Mouse (Mus musculus) myocyte (in vitro differentiated cells): Measurements from ENCODE around the gene Sumo2.
"Not testable (repeated sequence)": the region's sequence is repeated elsewhere in the genome, so short reads cannot be mapped to it uniquely, and the experiment has no call there.

Experiments
- CEBPB ChIP-seq: IDR thresholded peaks from 2 replicates; pipeline ENCODE4 v1.6.1; 2011; ENCODE audit warnings: mild to moderate bottlenecking, moderate library complexity; ENCODE audit not compliant: poor library complexity, insufficient read depth, severe bottlenecking
- E2F4 ChIP-seq: IDR thresholded peaks from one replicate; pipeline ENCODE4 v1.6.1; 2011; ENCODE audit warnings: mild to moderate bottlenecking, control low read depth, moderate library complexity; ENCODE audit not compliant: insufficient read depth
- MAX ChIP-seq: IDR thresholded peaks from one replicate; pipeline ENCODE4 v1.6.1; 2011; ENCODE audit warnings: low read depth, mild to moderate bottlenecking, control low read depth
- MYOD1 ChIP-seq, 3 experiments: IDR thresholded peaks; one replicate each; pipeline ENCODE4 v1.6.1; 2011; ENCODE audit warnings: control low read depth in 2 of 3, low read depth in 2 of 3, mild to moderate bottlenecking in 2 of 3, moderate library complexity in 1 of 3; ENCODE audit not compliant: insufficient read length in 2 of 3, control insufficient read depth in 1 of 3
- MYOG ChIP-seq, 3 experiments: IDR thresholded peaks; one replicate each; pipeline ENCODE4 v1.6.1; 2011; ENCODE audit warnings: control low read depth in 2 of 3, low read depth in 2 of 3, mild to moderate bottlenecking in 2 of 3; ENCODE audit not compliant: insufficient read length in 2 of 3, control insufficient read depth in 1 of 3, insufficient read depth in 1 of 3
- POLR2A ChIP-seq: IDR thresholded peaks from one replicate; pipeline ENCODE4 v1.6.1; 2011; ENCODE audit warnings: low read depth, mild to moderate bottlenecking, control low read depth, moderate library complexity; ENCODE audit not compliant: insufficient read length
- POLR2AphosphoS2 ChIP-seq: IDR thresholded peaks from one replicate; pipeline ENCODE4 v1.6.1; 2011; ENCODE audit warnings: low read depth, control low read depth; ENCODE audit not compliant: insufficient read length
- REST ChIP-seq: IDR thresholded peaks from one replicate; pipeline ENCODE4 v1.6.1; 2011; ENCODE audit warnings: mild to moderate bottlenecking, control low read depth, moderate library complexity; ENCODE audit not compliant: insufficient read depth, insufficient read length
- SRF ChIP-seq: IDR thresholded peaks from one replicate; pipeline ENCODE4 v1.6.1; 2011; ENCODE audit warnings: low read depth; ENCODE audit not compliant: control insufficient read depth, insufficient read length
- TCF12 ChIP-seq: IDR thresholded peaks from one replicate; pipeline ENCODE4 v1.6.1; 2011; ENCODE audit warnings: mild to moderate bottlenecking, control low read depth; ENCODE audit not compliant: poor library complexity, insufficient read depth, severe bottlenecking
- TCF3 ChIP-seq: IDR thresholded peaks from one replicate; pipeline ENCODE4 v1.6.1; 2011; ENCODE audit warnings: low read depth, control low read depth; ENCODE audit not compliant: insufficient read length
- USF1 ChIP-seq: IDR thresholded peaks from one replicate; pipeline ENCODE4 v1.6.1; 2011; ENCODE audit warnings: low read depth, mild to moderate bottlenecking, control low read depth, moderate library complexity

GRCm38 (mm10) chr11:115477388-115477787 is 58.7 kb downstream of the Sumo2 start:
- not testable (repeated sequence) for TF ChIP-seq USF1; POLR2AphosphoS2; POLR2A; MAX; MYOD1 (IDR thresholded peaks at IDR 0.05; ENCODE audit: control insufficient read depth in 1 of 3, insufficient read length in 2 of 3, low read depth in 2 of 3); TCF12; SRF; E2F4; MYOG (IDR thresholded peaks at IDR 0.05; ENCODE audit: control insufficient read depth in 1 of 3, insufficient read depth in 1 of 3, insufficient read length in 2 of 3, low read depth in 2 of 3); CEBPB; REST; TCF3
